Mouse (Mus musculus): ENCODE results near the gene Uck2. TPM values are rescaled to one million over a fixed set of nuclear protein-coding genes. Genes with fewer than 3 reads are reported as not detected.

Uck2 gene
- polyA plus RNA-seq, 1 experiment from 2014 or later: 80.7 TPM

- H3K27me3 ChIP-seq: no peaks in the 10 kb centered on the region
- no peak overlapping the region for H3K4me2 ChIP-seq
- no peak overlapping the region for H3K4me3 ChIP-seq
- no peak overlapping the region for H3K9ac ChIP-seq
- no peaks in the 10 kb centered on the region for H3K9me3 ChIP-seq
- no peak for ATAC-seq (ENCODE audit: insufficient number of reproducible peaks, insufficient read depth, low FRiP score, low TSS enrichment, low read depth)
- no peak overlapping the region for H3K27ac ChIP-seq
- H3K36me3 ChIP-seq: no peaks in the 10 kb centered on the region
- 89% methylated on average over 1 of the region's 1 CpGs for WGBS
- no peaks in the 10 kb centered on the region for H3K4me1 ChIP-seq
Observed at GRCm38 (mm10) chr1:167204421-167204820, 80.7 kb downstream of the Uck2 start.

DNA sequence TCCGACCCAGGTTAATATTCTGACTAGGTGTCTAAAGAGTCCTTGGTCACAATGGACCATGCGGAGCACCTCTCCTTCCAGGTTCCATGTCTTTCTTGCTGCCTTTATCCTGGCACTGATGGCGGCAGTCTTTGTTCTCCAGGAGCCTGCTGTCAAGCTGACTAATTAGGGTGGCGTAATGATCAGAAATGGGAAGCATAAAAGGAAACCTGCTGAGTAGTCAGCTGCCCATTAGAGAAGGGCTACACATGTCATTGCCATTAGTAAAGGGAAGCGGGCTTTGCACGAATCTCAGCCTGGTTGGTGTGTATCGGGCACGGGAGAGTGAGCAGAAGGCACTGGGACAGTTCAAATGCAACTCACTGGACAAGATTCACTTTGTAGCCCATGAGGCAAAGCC is 90.4 kb downstream of the Uck2 start:
- no peaks in the 10 kb centered on the region for H3K9me3 ChIP-seq
- no peaks in the 10 kb centered on the region for H3K4me1 ChIP-seq
- WGBS: 71% methylated on average over 8 of the region's 8 CpGs
- H3K27ac ChIP-seq: no peak overlapping the region
- H3K4me2 ChIP-seq: no peak overlapping the region
- no peaks in the 10 kb centered on the region for H3K36me3 ChIP-seq
- ATAC-seq (ENCODE audit: insufficient number of reproducible peaks, insufficient read depth, low FRiP score, low TSS enrichment, low read depth): no peak
- H3K27me3 ChIP-seq: no peaks in the 10 kb centered on the region
- no peak overlapping the region for H3K4me3 ChIP-seq
- no peak overlapping the region for H3K9ac ChIP-seq

DNA sequence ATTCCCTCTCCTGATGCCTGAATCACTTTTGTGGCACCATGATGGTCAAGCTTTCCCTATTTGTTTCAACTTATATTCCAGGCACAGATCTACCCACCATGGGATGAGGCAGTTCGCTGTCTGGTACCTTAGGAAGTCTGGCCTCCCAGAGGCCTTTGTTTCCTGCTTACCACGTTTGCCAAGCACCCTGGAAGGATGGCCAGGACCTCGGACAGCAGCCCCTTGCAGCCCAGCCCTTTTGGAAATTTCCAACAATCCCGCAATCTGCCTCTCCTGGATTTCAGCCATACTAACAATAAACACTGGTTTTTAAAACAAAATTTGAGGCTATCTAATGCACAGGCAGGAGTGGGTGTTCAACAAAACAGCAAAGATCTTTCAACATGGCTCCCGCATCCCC is 97.3 kb downstream of the Uck2 start:
- no peaks in the 10 kb centered on the region for H3K9me3 ChIP-seq
- H3K9ac ChIP-seq: no peak overlapping the region
- H3K36me3 ChIP-seq: no peaks in the 10 kb centered on the region
- 37% methylated on average over 5 of the region's 5 CpGs for WGBS
- H3K4me3 ChIP-seq: no peak overlapping the region
- no peak for ATAC-seq (ENCODE audit: insufficient number of reproducible peaks, insufficient read depth, low FRiP score, low TSS enrichment, low read depth)
- no peak overlapping the region for H3K27ac ChIP-seq
- no peaks in the 10 kb centered on the region for H3K4me1 ChIP-seq
- no peaks in the 10 kb centered on the region for H3K27me3 ChIP-seq
- H3K4me2 ChIP-seq: no peak overlapping the region

DNA sequence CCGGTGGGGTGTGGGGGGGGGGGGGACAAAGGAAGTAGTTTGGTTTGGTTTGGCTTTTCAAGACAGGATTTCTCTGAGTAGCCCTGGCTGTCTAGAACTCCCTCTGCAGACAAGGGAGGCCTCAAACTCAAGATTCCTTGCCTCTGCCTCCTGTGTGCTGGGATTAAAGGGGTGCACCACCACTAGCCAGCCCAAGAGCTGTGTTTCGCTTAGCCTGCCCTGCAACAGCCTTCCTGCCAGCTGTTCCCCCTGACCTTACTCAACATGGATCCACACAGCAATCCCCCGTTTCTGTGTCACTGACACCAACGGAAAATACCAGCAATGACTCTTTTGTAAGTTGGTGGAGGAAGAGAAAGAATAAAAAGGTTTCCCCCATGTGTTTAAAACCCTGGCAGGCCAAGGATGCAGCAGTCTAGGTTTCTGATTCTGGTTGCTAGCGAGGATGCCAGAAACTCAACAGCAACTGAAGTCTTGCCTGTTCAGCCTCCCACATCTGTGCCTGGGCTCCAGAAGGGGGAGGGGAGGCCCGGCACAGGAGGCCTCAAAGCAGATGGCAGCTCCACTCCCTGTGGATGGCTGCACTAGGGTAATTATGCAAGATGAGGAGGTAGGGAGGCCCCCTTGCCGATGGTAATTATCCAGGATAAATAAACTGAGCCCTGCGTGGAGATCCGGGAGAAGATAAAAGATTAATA is 103.1 kb downstream of the Uck2 start:
- Histone ChIP-seq H3K9ac (no peak overlapping the region), H3K4me1 (peaks cover 5% of the 10 kb centered on the region; the same call in 1 of the 2 replicates), H3K9me3 (no peaks in the 10 kb centered on the region), H3K27ac (no peak overlapping the region), H3K4me3 (no peak overlapping the region), H3K4me2 (no peak overlapping the region), H3K36me3 (no peaks in the 10 kb centered on the region), H3K27me3 (no peaks in the 10 kb centered on the region)
- WGBS: 25% methylated on average over 9 of the region's 9 CpGs
- no peak for ATAC-seq (ENCODE audit: insufficient number of reproducible peaks, insufficient read depth, low FRiP score, low TSS enrichment, low read depth)

Small RNAs within 50 kb of the gene (microRNA-seq; reads per million reads assigned to microRNA genes)
- not detected for gene Mir6347

Other genes starting within 250 kb of the Uck2 start
- 81.2 and 82.1 TPM in 2 replicates for gene Tmco1, start 23.1 kb upstream of the Uck2 start, polyA plus RNA-seq (2015; fragmentation: Nextera tagmentation; extraction: Ambion mirVana)
- 57.6 and 59.9 TPM in 2 replicates for gene Aldh9a1, start 64.7 kb upstream of the Uck2 start, polyA plus RNA-seq (2015; fragmentation: Nextera tagmentation; extraction: Ambion mirVana)
- 41.6 and 49.8 TPM in 2 replicates for gene Mgst3, start 108.5 kb upstream of the Uck2 start, polyA plus RNA-seq (2015; fragmentation: Nextera tagmentation; extraction: Ambion mirVana)
- not detected in 2 replicates for gene Lrrc52, start 181.5 kb upstream of the Uck2 start, polyA plus RNA-seq (2015; fragmentation: Nextera tagmentation; extraction: Ambion mirVana)